Mouse (Mus musculus) heart, postnatal 0 days (tissue): ENCODE results near the gene Tmem109. TPM values are rescaled to one million over a fixed set of nuclear protein-coding genes. Genes with fewer than 3 reads are reported as not detected.
A peak's percentile ranks its signal among the peaks of the same experiment; 100 is the strongest.

Experiments
- ATAC-seq: fragments of 200-750 bp; cut with Nextera tagmentation; 2 replicates; pipeline ENCODE4 v1.8.0; 2017; ENCODE audit warnings: low read depth, moderate number of reproducible peaks, moderate library complexity; ENCODE audit not compliant: insufficient read depth
- DNase-seq: peaks from one replicate; pipeline ENCODE4 v3.0.0-alpha.2; 2016; ENCODE audit warnings: low spot score
- H3K27ac ChIP-seq: fragments of 300-500 bp; sonication (generic); 2 replicates; pipeline ENCODE4 v1.5.1; 2014; ENCODE audit warnings: low read depth, mild to moderate bottlenecking
- H3K27me3 ChIP-seq: fragments of 300-500 bp; sonication (generic); 2 replicates; pipeline ENCODE4 v1.6.1; 2014; ENCODE audit warnings: low read length, mixed read lengths; ENCODE audit not compliant: control insufficient read depth, insufficient read depth
- H3K36me3 ChIP-seq: fragments of 300-500 bp; sonication (generic); replicated peaks from 2 replicates; pipeline ENCODE4 v1.6.1; 2014; ENCODE audit warnings: low read length, mixed read lengths; ENCODE audit not compliant: control insufficient read depth, insufficient read depth
- H3K4me1 ChIP-seq: fragments of 300-500 bp; sonication (generic); 2 replicates; pipeline ENCODE4 v1.6.1; 2014; ENCODE audit warnings: antibody characterized with exemption; ENCODE audit not compliant: control insufficient read depth, insufficient read depth
- H3K4me2 ChIP-seq: fragments of 300-500 bp; sonication (generic); 2 replicates; pipeline ENCODE4 v1.6.1; 2014; ENCODE audit warnings: low read depth, mild to moderate bottlenecking, low read length, moderate library complexity
- H3K4me3 ChIP-seq: fragments of 300-500 bp; sonication (generic); 2 replicates; pipeline ENCODE4 v1.5.1; 2014; ENCODE audit warnings: low read depth, low read length
- H3K9ac ChIP-seq: fragments of 300-500 bp; sonication (generic); replicated peaks from 2 replicates; pipeline ENCODE4 v1.6.1; 2014; ENCODE audit warnings: low read depth, low read length, mixed read lengths
- H3K9me3 ChIP-seq: fragments of 300-500 bp; sonication (generic); replicated peaks from 2 replicates; pipeline ENCODE4 v1.6.1; 2016; ENCODE audit warnings: low read length; ENCODE audit not compliant: control insufficient read depth
- CTCF ChIP-seq: IDR thresholded peaks from 2 replicates; pipeline ENCODE4 v1.5.1; 2016; ENCODE audit warnings: antibody characterized with exemption, control low read depth, low read depth
- EP300 ChIP-seq: IDR thresholded peaks from 2 replicates; pipeline ENCODE4 v1.6.1; 2016; ENCODE audit warnings: antibody characterized with exemption, low read depth
- WGBS: fragments of 180-500 bp; shearing (Covaris S2); extraction: QIAGEN DNeasy Blood & Tissue Kit; methylation state at CpG from one replicate; pipeline ENCODE4 v1.1.7; 2014; 5-methylcytosine and 5-hydroxymethylcytosine counted together
- polyA plus RNA-seq: library from polyadenylated mRNA; unstranded; fragments of >200 nt; fragmentation: Nextera tagmentation; extraction: Ambion mirVana; gene quantifications from 2 replicates; pipeline ENCODE4 v1.2.1, GENCODE M21; 2015
- total RNA-seq: library from RNA; depleted of rRNA; stranded (reverse); fragments of >200 nt; gene quantifications from 2 replicates; pipeline ENCODE4 v1.2.3, GENCODE M21; 2014; ENCODE audit warnings: low replicate concordance

Gene Tmem109
- total and polyA plus RNA-seq, 2 experiments from 2014 or later = 80.6 to 85.8 TPM

DNA sequence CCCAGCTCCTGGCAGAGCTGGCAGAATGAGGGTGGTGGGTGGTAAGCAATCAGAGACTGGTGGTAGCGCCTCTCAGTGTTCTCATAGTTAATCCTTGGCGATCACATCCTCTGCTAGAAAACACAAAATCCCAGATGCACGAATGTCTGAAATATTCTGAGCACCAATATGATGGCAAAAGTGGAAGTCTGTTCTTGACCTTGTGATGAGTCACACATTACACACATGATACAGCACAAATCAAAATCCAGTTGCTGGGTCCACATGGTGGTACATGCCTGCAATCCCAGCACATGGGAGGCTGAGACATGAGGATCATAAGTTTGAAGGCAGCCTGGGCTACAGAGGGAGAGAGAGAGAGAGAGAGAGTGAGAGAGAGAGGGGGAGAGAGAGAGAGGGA, 39.3 kb upstream of the Tmem109 start:
- Histone ChIP-seq H3K4me3 (no peak overlapping the region), H3K36me3 (no peaks in the 10 kb centered on the region), H3K27me3 (no peaks in the 10 kb centered on the region), H3K9ac (no peak overlapping the region), H3K9me3 (no peaks in the 10 kb centered on the region), H3K4me1 (no peaks in the 10 kb centered on the region), H3K27ac (no peak overlapping the region), H3K4me2 (no peak overlapping the region)
- TF ChIP-seq CTCF (no peak), EP300 (no peak)
- no peak for DNase-seq
- ATAC-seq = no peak
- 69% methylated on average over 3 of the region's 3 CpGs for whole genome bisulfite sequencing

DNA sequence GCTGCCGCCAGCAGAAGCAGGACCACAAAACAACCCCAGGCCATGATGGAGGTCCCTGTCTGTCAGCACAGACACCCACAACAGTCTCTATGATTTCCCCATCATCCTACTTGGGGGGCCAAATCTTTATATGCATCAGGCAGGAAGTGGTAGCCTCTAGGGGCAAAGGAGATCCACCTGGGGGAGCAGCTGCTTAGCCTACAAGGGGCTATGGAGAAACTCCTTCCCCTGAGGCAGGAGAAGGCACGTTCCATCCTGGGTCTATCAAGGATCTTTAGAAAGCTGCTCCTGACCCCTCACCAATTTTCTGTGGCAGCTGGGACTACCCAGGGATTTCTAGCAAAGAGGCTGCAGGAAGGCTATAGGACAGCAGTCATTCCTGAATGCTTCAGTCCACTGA, 38.7 kb upstream of the Tmem109 start, which contains the start of gene Zp1:
Gene Zp1 (minus strand): TSS at position 101 of the 400 bp plus-strand sequence.
- H3K4me2 ChIP-seq = no peak within 1 kb of the TSS
- H3K4me1 ChIP-seq = no peaks in the 10 kb centered on the region
- WGBS = 62% methylated on average over 2 of the region's 2 CpGs
- no peaks in the 10 kb centered on the region for H3K27me3 ChIP-seq
- TF ChIP-seq EP300 (no peak), CTCF (no peak)
- H3K9me3 ChIP-seq = no peaks in the 10 kb centered on the region
- no peak within 1 kb of the TSS for H3K27ac ChIP-seq
- DNase-seq (no peak), ATAC-seq (no peak)
- no peak within 1 kb of the TSS for H3K4me3 ChIP-seq
- H3K36me3 ChIP-seq = no peaks in the 10 kb centered on the region
- no peak within 1 kb of the TSS for H3K9ac ChIP-seq

DNA sequence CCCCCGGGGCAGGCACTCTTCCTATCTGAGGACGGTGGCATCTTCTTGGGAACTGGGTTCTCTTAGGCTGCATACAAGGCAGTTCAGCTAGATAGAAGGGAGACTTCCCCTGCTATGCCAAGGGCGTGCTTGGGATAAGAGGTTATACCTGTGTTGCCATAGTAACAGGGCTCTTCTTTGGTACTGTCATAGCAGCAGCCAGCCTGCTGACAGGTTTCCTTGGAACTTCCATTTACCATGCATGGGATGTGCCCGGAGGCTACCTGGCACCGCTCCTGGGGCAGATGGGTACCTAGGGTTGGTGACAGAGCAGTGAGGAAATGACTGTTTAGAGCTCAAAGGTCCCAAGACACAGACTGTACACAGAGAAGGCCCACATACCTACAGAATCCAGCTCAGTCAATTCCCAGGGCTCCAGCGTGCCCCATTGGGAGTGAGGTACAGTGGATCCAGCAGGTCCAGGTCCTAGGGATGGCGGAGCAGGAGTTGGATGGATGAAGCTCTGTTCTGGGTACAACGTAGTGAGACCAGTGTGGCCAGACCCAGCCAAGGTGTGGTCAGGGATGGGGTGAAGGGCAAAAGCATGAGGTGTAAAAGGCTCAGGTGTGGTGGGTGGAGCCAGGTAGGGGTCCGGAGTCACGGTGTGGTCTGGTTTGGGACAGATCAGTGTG, 36.7 kb upstream of the Tmem109 start:
- Histone ChIP-seq H3K4me1 (peaks cover 12% of the 10 kb centered on the region; the same call in 1 of the 2 replicates), H3K27ac (no peak overlapping the region), H3K9ac (no peak overlapping the region), H3K36me3 (no peaks in the 10 kb centered on the region), H3K9me3 (no peaks in the 10 kb centered on the region), H3K27me3 (no peaks in the 10 kb centered on the region), H3K4me3 (no peak overlapping the region), H3K4me2 (no peak overlapping the region)
- no peak for ATAC-seq
- no peak for DNase-seq
- no peak for TF ChIP-seq EP300
- TF ChIP-seq CTCF = no peak
- WGBS = 85% methylated on average over 10 of the region's 10 CpGs

DNA sequence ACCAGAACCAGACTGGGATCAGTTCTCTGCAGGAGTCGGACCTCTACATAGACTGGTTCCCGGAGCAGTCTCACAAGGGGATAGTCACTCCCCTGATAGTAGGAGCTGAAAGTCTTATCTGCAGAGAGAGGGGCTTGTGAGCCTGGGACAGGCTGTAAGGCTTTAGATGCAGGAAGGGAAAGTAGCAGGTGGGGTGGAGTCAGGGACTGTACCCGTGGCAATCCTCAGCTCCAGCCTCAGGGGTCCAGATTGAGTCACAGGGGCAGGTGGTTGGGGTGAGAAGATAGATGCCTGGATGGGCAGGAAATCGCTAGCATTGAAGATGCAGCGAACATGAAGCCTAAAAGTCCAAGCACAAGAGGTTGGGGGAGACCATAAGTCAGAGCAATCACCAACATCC, 34.7 kb upstream of the Tmem109 start:
- WGBS = 47% methylated on average over 5 of the region's 5 CpGs
- no peak overlapping the region for H3K9ac ChIP-seq

DNA sequence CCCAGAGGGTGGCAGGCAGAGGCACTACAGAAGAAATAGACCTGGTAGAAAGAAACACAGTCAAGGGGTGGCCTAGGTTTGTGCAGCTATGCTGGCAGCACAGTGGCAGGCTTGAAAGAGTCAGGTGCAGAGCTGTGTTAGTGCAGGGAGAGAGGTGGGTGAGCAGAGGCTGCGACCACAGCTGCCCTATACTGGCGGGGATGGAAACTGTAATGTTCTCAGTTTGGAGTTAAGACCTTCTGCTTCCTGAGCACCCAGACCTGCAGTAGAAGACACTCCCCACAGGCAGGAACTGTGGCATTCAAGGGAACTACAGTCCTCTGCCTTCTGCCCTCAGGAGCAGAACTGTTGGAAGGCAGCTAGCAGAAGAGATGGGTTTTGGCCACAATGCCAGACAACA, 33.1 kb upstream of the Tmem109 start:
- TF ChIP-seq CTCF = no peak
- no peak for TF ChIP-seq EP300
- 63% methylated on average over 2 of the region's 2 CpGs for WGBS
- ATAC-seq (no peak; the same call in none of the 2 replicates), DNase-seq (no peak)
- Histone ChIP-seq H3K27ac (peak overlapping the region; percentile 68), H3K4me2 (no peak overlapping the region), H3K27me3 (no peaks in the 10 kb centered on the region), H3K9ac (no peak overlapping the region), H3K4me1 (peaks cover 28% of the 10 kb centered on the region), H3K4me3 (no peak overlapping the region), H3K9me3 (no peaks in the 10 kb centered on the region), H3K36me3 (no peaks in the 10 kb centered on the region)

More for the DNA sequence above, 34.7 kb upstream of the Tmem109 start:
- Histone ChIP-seq H3K4me2 (no peak overlapping the region), H3K27ac (no peak overlapping the region), H3K4me1 (peaks cover 18% of the 10 kb centered on the region; the same call in 1 of the 2 replicates), H3K9me3 (no peaks in the 10 kb centered on the region), H3K36me3 (no peaks in the 10 kb centered on the region), H3K4me3 (no peak overlapping the region), H3K27me3 (no peaks in the 10 kb centered on the region)
- no peak for TF ChIP-seq CTCF
- no peak for TF ChIP-seq EP300
- DNase-seq = no peak
- no peak for ATAC-seq

DNA sequence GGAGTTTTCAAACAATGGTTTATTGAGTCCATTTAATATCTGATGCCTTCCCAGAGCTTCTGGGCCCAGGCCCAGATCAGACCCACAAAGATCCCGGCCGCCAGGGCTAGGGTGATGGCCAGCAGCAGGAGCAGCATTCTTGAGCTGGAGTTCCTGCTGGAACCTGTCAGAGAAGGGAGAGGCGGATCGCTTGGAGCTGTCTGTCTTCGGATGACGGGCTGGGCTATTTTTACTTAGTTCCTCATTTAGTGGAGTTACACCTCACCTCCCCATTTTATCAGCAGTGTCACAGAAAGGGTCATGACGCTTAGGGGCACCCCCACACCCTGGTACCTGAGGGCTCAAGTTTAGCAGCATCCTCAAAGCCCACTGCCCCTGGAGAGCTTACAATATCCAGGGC, 32.5 kb upstream of the Tmem109 start:
- Histone ChIP-seq H3K4me1 (peaks cover 28% of the 10 kb centered on the region), H3K4me3 (no peak overlapping the region), H3K4me2 (no peak overlapping the region), H3K27ac (peak overlapping the region; percentile 68), H3K9ac (0 out of 2 replicates have a peak overlapping the region, but pooled peaks have one; percentile 5), H3K27me3 (no peaks in the 10 kb centered on the region), H3K9me3 (no peaks in the 10 kb centered on the region), H3K36me3 (no peaks in the 10 kb centered on the region)
- peak; percentile 84 for DNase-seq
- ATAC-seq = peak; percentile 84
- TF ChIP-seq CTCF = no peak
- no peak for TF ChIP-seq EP300
- 17% methylated on average over 7 of the region's 7 CpGs for WGBS
